Mouse (Mus musculus) embryonic fibroblast, embryonic 13.5 days (primary cell): ENCODE measurements around the gene Mtfmt.

Source experiments
- CTCF ChIP-seq: IDR thresholded peaks from 2 replicates; pipeline ENCODE4 v1.5.1; 2011; ENCODE audit warnings: mild to moderate bottlenecking, control low read depth, low read length, moderate library complexity, borderline replicate concordance; ENCODE audit not compliant: insufficient read depth
- POLR2A ChIP-seq: IDR thresholded peaks from 2 replicates; pipeline ENCODE4 v1.6.1; 2011; ENCODE audit warnings: low read depth, mild to moderate bottlenecking, control low read depth, low read length, moderate library complexity

DNA sequence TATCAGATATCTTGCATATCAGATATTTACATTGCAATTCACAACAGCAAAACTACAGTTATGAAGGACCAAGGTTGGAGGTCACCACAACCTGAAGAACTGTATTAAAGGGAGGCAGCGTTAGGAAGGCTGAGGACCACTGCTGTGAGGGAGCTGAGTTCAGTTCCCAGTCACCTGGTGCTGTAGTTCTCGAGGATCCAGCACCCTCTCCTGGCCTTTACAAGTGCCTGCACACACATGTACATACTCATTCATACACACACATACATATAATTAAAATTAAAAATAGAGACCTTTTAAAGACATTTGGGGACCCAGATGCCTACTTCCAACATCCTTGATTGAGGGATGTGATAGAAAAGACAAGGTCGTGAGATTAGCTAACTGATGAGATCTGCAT, 15.9 kb upstream of the Mtfmt start:
- TF ChIP-seq POLR2A: no peak
- no peak for TF ChIP-seq CTCF
